Mouse (Mus musculus) CH12.LX (cell line): Measurements from ENCODE around the gene Opn4.

Source experiments
- CHD2 ChIP-seq: IDR thresholded peaks from 2 replicates; pipeline ENCODE4 v1.6.1; 2011; ENCODE audit warnings: low read length, improper control_type of control experiment
- CTCF ChIP-seq, 2 experiments: IDR thresholded peaks in 1 of 2; conservative IDR thresholded peaks in 1 of 2; 2 replicates each; pipeline ENCODE4 v1.5.1; 2011 to 2012; ENCODE audit warnings: low read depth in 2 of 2, low read length in 2 of 2, improper control_type of control experiment in 1 of 2, inconsistent platforms in 1 of 2, mild to moderate bottlenecking in 1 of 2, moderate library complexity in 1 of 2
- ELF1 ChIP-seq: IDR thresholded peaks from 2 replicates; pipeline ENCODE4 v1.6.1; 2014; ENCODE audit warnings: low read depth, mild to moderate bottlenecking, inconsistent platforms, low read length, improper control_type of control experiment
- EP300 ChIP-seq: IDR thresholded peaks from 2 replicates; pipeline ENCODE4 v1.6.1; 2011; ENCODE audit warnings: low read length, improper control_type of control experiment
- JUN ChIP-seq: IDR thresholded peaks from 2 replicates; pipeline ENCODE4 v1.6.1; 2011; ENCODE audit warnings: low read depth, mild to moderate bottlenecking, low read length, improper control_type of control experiment, moderate library complexity; ENCODE audit not compliant: insufficient read depth
- MAX ChIP-seq: IDR thresholded peaks from 2 replicates; pipeline ENCODE4 v1.6.1; 2011; ENCODE audit warnings: low read length, improper control_type of control experiment
- MAZ ChIP-seq: IDR thresholded peaks from 2 replicates; pipeline ENCODE4 v1.6.1; 2012; ENCODE audit warnings: low read depth, mild to moderate bottlenecking, inconsistent platforms, low read length, improper control_type of control experiment, moderate library complexity
- MEF2A ChIP-seq: IDR thresholded peaks from 2 replicates; pipeline ENCODE4 v1.6.1; 2014; ENCODE audit warnings: low read depth, mild to moderate bottlenecking, inconsistent platforms, low read length, improper control_type of control experiment, borderline replicate concordance
- MXI1 ChIP-seq: IDR thresholded peaks from 2 replicates; pipeline ENCODE4 v1.6.1; 2011; ENCODE audit warnings: mild to moderate bottlenecking, low read depth, low read length, improper control_type of control experiment
- NELFE ChIP-seq: IDR thresholded peaks from 2 replicates; pipeline ENCODE4 v1.6.1; 2011; ENCODE audit warnings: low read depth, low read length, improper control_type of control experiment
- POLR2A ChIP-seq: IDR thresholded peaks from 2 replicates; pipeline ENCODE4 v1.6.1; 2011; ENCODE audit warnings: low read depth, mild to moderate bottlenecking, improper control_type of control experiment, low read length
- TBP ChIP-seq: conservative IDR thresholded peaks from 2 replicates; pipeline ENCODE4 v1.6.1; 2011; ENCODE audit warnings: low read depth, low read length, improper control_type of control experiment
- USF1 ChIP-seq: IDR thresholded peaks from 2 replicates; pipeline ENCODE4 v1.6.1; 2014; ENCODE audit warnings: low read depth, mild to moderate bottlenecking, inconsistent platforms, low read length, improper control_type of control experiment
- ZC3H11A ChIP-seq: IDR thresholded peaks from 2 replicates; pipeline ENCODE4 v1.6.1; 2012; ENCODE audit warnings: low read depth, mild to moderate bottlenecking, inconsistent platforms, low read length, improper control_type of control experiment

GRCm38 (mm10) chr14:34571610-34572387, 28.1 kb downstream of the Opn4 start:
- TF ChIP-seq POLR2A (no peak), JUN (no peak), EP300 (no peak), ZC3H11A (no peak), CTCF (conservative IDR thresholded peaks at IDR 0.05 in 1 of 2, IDR thresholded peaks at IDR 0.05 in 1 of 2; ENCODE audit: low read depth in 2 of 2, low read length in 2 of 2) (no peak), USF1 (no peak), MAX (no peak), MAZ (no peak), CHD2 (no peak), ELF1 (no peak), TBP (no peak), MXI1 (no peak), NELFE (no peak), MEF2A (no peak)
